Mouse (Mus musculus) E14TG2a.4 (cell line): ENCODE measurements around the gene Rtl3.

Experiments
- CTCF ChIP-seq: conservative IDR thresholded peaks from 2 replicates; pipeline ENCODE4 v1.5.1; 2014; ENCODE audit warnings: low read length
- NANOG ChIP-seq: IDR thresholded peaks from 2 replicates; pipeline ENCODE4 v1.6.1; 2014; ENCODE audit warnings: borderline replicate concordance, low read length, mixed read lengths
- POU5F1 ChIP-seq: IDR thresholded peaks from 2 replicates; pipeline ENCODE4 v1.6.1; 2014; ENCODE audit warnings: low read length, borderline replicate concordance

- TF ChIP-seq CTCF (no peak), POU5F1 (no peak), NANOG (no peak)
Measured at GRCm38 (mm10) chrX:106853523-106854300, 13.3 kb upstream of the Rtl3 start.
